In genomic region chr14:51434546-51434945, GRCm38 (mm10) we compare ENCODE assay signal across 21 mouse cellular contexts. TPM values are rescaled to one million over a fixed set of nuclear protein-coding genes. Genes with fewer than 3 reads are reported as not detected.
DNase-seq lines count a peak whose midpoint lies in the region; ATAC-seq and TF ChIP-seq lines count a peak whose summit lies in the region.
"Had no signal": no experiment of that assay in that cellular context is flagged by ENCODE, and none has a peak within 500 bp of the region (broad histone marks: within the 10 kb centered on the region; RNA-seq: fewer than 3 reads in every experiment).

No protein-coding gene starts in this region.

- WGBS in heart, embryonic 12.5 days, result 88% methylated on average over 16 of the region's 16 CpGs
- WGBS in liver, embryonic 12.5 days (ENCODE audit: insufficient replicate concordance), result 78% methylated on average over 16 of the region's 16 CpGs
- WGBS in liver, embryonic 11.5 days, result 90% methylated on average over 16 of the region's 16 CpGs

- intact Hi-C loops in heart, postnatal 25 days (cut with DNase I), result no loop called here

- no peaks in the 10 kb centered on the region for H3K36me3 ChIP-seq in heart, embryonic 12.5 days
- no peaks in the 10 kb centered on the region for H3K36me3 ChIP-seq in liver, embryonic 12.5 days
- no peaks in the 10 kb centered on the region for H3K36me3 ChIP-seq in liver, embryonic 11.5 days (ENCODE audit: control insufficient read depth, insufficient read depth, low read length)
- no peaks in the 10 kb centered on the region for H3K36me3 ChIP-seq in G1E (replicated peaks)
- H3K36me3 ChIP-seq: limb, embryonic 12.5 days; stomach, embryonic 15.5 days had no signal

- peaks cover 27% of the 10 kb centered on the region for H3K9me3 ChIP-seq in heart, embryonic 12.5 days (replicated peaks)
- peaks cover 23% of the 10 kb centered on the region for H3K9me3 ChIP-seq in liver, embryonic 12.5 days (replicated peaks)
- peaks cover 17% of the 10 kb centered on the region for H3K9me3 ChIP-seq in liver, embryonic 11.5 days (ENCODE audit: control insufficient read depth, low read length)
- peaks cover 22% of the 10 kb centered on the region for H3K9me3 ChIP-seq in G1E (replicated peaks)
- H3K9me3 ChIP-seq: stomach, embryonic 15.5 days had no signal

- no peaks in the 10 kb centered on the region for H3K27me3 ChIP-seq in heart, embryonic 12.5 days (replicated peaks)
- H3K27me3 ChIP-seq in liver, embryonic 12.5 days (replicated peaks), result no peaks in the 10 kb centered on the region
- H3K27me3 ChIP-seq in liver, embryonic 11.5 days (replicated peaks; ENCODE audit: control insufficient read depth, insufficient read depth, low read length), result no peaks in the 10 kb centered on the region
- no peaks in the 10 kb centered on the region for H3K27me3 ChIP-seq in G1E (ENCODE audit: insufficient read depth, low read length)
- H3K27me3 ChIP-seq: limb, embryonic 12.5 days; stomach, embryonic 15.5 days had no signal

- no peak overlapping the region for H3K27ac ChIP-seq in heart, embryonic 12.5 days (ENCODE audit: poor library complexity, severe bottlenecking)
- no peak overlapping the region for H3K27ac ChIP-seq in liver, embryonic 12.5 days
- no peak overlapping the region for H3K27ac ChIP-seq in liver, embryonic 11.5 days (ENCODE audit: low read depth, low read length)
- H3K27ac ChIP-seq: limb, embryonic 12.5 days; stomach, embryonic 15.5 days had no signal

- H3K4me1 ChIP-seq in heart, embryonic 12.5 days (replicated peaks), result no peaks in the 10 kb centered on the region
- H3K4me1 ChIP-seq in liver, embryonic 12.5 days, result no peaks in the 10 kb centered on the region
- no peaks in the 10 kb centered on the region for H3K4me1 ChIP-seq in liver, embryonic 11.5 days (replicated peaks; ENCODE audit: control insufficient read depth, insufficient read depth, low read length)
- no peaks in the 10 kb centered on the region for H3K4me1 ChIP-seq in G1E (ENCODE audit: insufficient read depth, low read depth, low read length)
- H3K4me1 ChIP-seq: limb, embryonic 12.5 days; stomach, embryonic 15.5 days had no signal

- no peak for TF ChIP-seq CTCF in G1E (IDR thresholded peaks at IDR 0.05; ENCODE audit: low read depth, low read length)

- no peak for DNase-seq in heart, postnatal 25 days (ENCODE audit: low spot score)
- no peak for DNase-seq in liver, embryonic 11.5 days (ENCODE audit: low spot score)
- DNase-seq in 3134 (ENCODE audit: extremely low read depth, insufficient read length, low spot score), result peak; percentile 7
- DNase-seq in G1E (ENCODE audit: low spot score), result no peak
- no peak for DNase-seq in adrenal gland, postnatal 10 days
- DNase-seq in frontal cortex, postnatal 25 days (ENCODE audit: low spot score in 2 of 2), result no peak
- DNase-seq: cerebellum, postnatal 36 days; gastrocnemius, postnatal 25 days; right cerebral cortex, postnatal 4 days had no signal

- peak; percentile 48 for ATAC-seq in heart, embryonic 12.5 days (ENCODE audit: insufficient number of reproducible peaks, low FRiP score)
- 0 out of 2 replicates have a peak, but pooled peaks have one; percentile 35 for ATAC-seq in liver, embryonic 12.5 days
- no peak for ATAC-seq in liver, embryonic 11.5 days (replicated peaks; ENCODE audit: low FRiP score)
- no peak for ATAC-seq in G1E (ENCODE audit: extremely low read depth, insufficient number of reproducible peaks, low FRiP score, poor library complexity, severe bottlenecking)

- H3K4me3 ChIP-seq in heart, embryonic 12.5 days, result no peak overlapping the region
- no peak overlapping the region for H3K4me3 ChIP-seq in liver, embryonic 12.5 days
- H3K4me3 ChIP-seq in liver, embryonic 11.5 days (ENCODE audit: low read depth, low read length), result no peak overlapping the region
- peak overlapping the region; percentile 51; the same call in 1 of the 2 replicates for H3K4me3 ChIP-seq in G1E (ENCODE audit: low read depth, low read length)
- H3K4me3 ChIP-seq: limb, embryonic 12.5 days; stomach, embryonic 15.5 days had no signal

- no peak overlapping the region for H3K4me2 ChIP-seq in heart, embryonic 12.5 days
- no peak overlapping the region for H3K4me2 ChIP-seq in liver, embryonic 12.5 days
- H3K4me2 ChIP-seq in liver, embryonic 11.5 days, result no peak overlapping the region
- H3K4me2 ChIP-seq: limb, embryonic 12.5 days; stomach, embryonic 15.5 days had no signal

- H3K9ac ChIP-seq in heart, embryonic 12.5 days, result no peak overlapping the region
- H3K9ac ChIP-seq in liver, embryonic 12.5 days, result no peak overlapping the region
- no peak overlapping the region for H3K9ac ChIP-seq in liver, embryonic 11.5 days (ENCODE audit: low read depth, low read length)
- H3K9ac ChIP-seq: limb, embryonic 12.5 days; stomach, embryonic 15.5 days had no signal

RNA-seq across cellular contexts. Expression of gene Vmn2r89, which starts 17.1 kb away (rescaled TPM):
- polyA plus RNA-seq in heart, embryonic 12.5 days (2016; fragmentation: Nextera tagmentation; extraction: Ambion mirVana), result not detected in 2 replicates
- total RNA-seq in heart, postnatal 25 days (2021), result not detected
- polyA plus RNA-seq in liver, embryonic 12.5 days (2016; fragmentation: Nextera tagmentation; extraction: Ambion mirVana), result not detected in 2 replicates
- polyA plus RNA-seq in liver, embryonic 11.5 days (2014; fragmentation: Nextera tagmentation; extraction: Ambion mirVana), result not detected in 2 replicates
- total RNA-seq in G1E (2014; fragmentation: Nextera tagmentation), result not detected in 2 replicates
- 0.05 and 0.06 TPM in 2 replicates for total RNA-seq in G1E (2017)
- not detected in 2 replicates for polyA plus RNA-seq in G1E (2012)
- not detected for total RNA-seq in adrenal gland, postnatal 10 days (2021)
- total RNA-seq: adrenal gland, postnatal 4 days; gastrocnemius, postnatal 25 days; hematopoietic stem cell, adult 5-6 weeks; layer of hippocampus, postnatal 14 days; monocyte, adult 5-6 weeks had no signal
- polyA plus RNA-seq: embryonic facial prominence, embryonic 14.5 days; kidney, embryonic 14.5 days; limb, embryonic 12.5 days; lung, embryonic 16.5 days; stomach, embryonic 15.5 days; urinary bladder, adult 2 months had no signal

RNA-seq across cellular contexts. Expression of gene Vmn2r88, which starts 23.9 kb away (rescaled TPM):
- polyA plus RNA-seq in heart, embryonic 12.5 days (2016; fragmentation: Nextera tagmentation; extraction: Ambion mirVana), result not detected in 2 replicates
- not detected for total RNA-seq in heart, postnatal 25 days (2021)
- polyA plus RNA-seq in liver, embryonic 12.5 days (2016; fragmentation: Nextera tagmentation; extraction: Ambion mirVana), result not detected in 2 replicates
- not detected in 2 replicates for polyA plus RNA-seq in liver, embryonic 11.5 days (2014; fragmentation: Nextera tagmentation; extraction: Ambion mirVana)
- total RNA-seq in G1E (2014; fragmentation: Nextera tagmentation) (not detected in 2 replicates), G1E (2017) (0.06 and 0.11 TPM in 2 replicates)
- not detected in 2 replicates for polyA plus RNA-seq in G1E (2012)
- not detected for total RNA-seq in adrenal gland, postnatal 10 days (2021)
- total RNA-seq: adrenal gland, postnatal 4 days; gastrocnemius, postnatal 25 days; hematopoietic stem cell, adult 5-6 weeks; layer of hippocampus, postnatal 14 days; monocyte, adult 5-6 weeks had no signal
- polyA plus RNA-seq: embryonic facial prominence, embryonic 14.5 days; kidney, embryonic 14.5 days; limb, embryonic 12.5 days; lung, embryonic 16.5 days; stomach, embryonic 15.5 days; urinary bladder, adult 2 months had no signal

Comparison
In these comparisons a context has a peak if more than half of its experiments do, and no peak if none do; other contexts are left out.
1. ATAC-seq: peak in heart, embryonic 12.5 days (single experiment) and liver, embryonic 12.5 days (single experiment); none in liver, embryonic 11.5 days (single experiment) and G1E (single experiment).